Mouse (Mus musculus) layer of hippocampus, adult 9-10 months (tissue): Measurements from ENCODE around the gene Elmo2.
A peak's percentile ranks its signal among the peaks of the same experiment; 100 is the strongest.

Experiments used
- DNase-seq: peaks from one replicate; pipeline ENCODE4 v3.0.0; 2022; ENCODE audit warnings: low spot score

The Elmo2 gene

GRCm38 (mm10) chr2:165296571-165296970 lies 29.7 kb downstream of the Elmo2 start:
- no peak for DNase-seq

- peak; percentile 87 for DNase-seq
Measured at GRCm38 (mm10) chr2:165288315-165289031, 37.8 kb downstream of the Elmo2 start.

- DNase-seq = peak; percentile 85
Measured at GRCm38 (mm10) chr2:165287202-165287984, 38.9 kb downstream of the Elmo2 start, which contains the start of gene Slc35c2. TSS of gene Slc35c2 (minus strand) at chr2:165287869.

- DNase-seq = no peak
Measured at GRCm38 (mm10) chr2:165286361-165287201, 39.7 kb downstream of the Elmo2 start.

- DNase-seq = no peak
Measured at GRCm38 (mm10) chr2:165285621-165286020, 40.7 kb downstream of the Elmo2 start.

- no peak for DNase-seq
Measured at GRCm38 (mm10) chr2:165285034-165285433, 41.2 kb downstream of the Elmo2 start.

- DNase-seq = no peak
Measured at GRCm38 (mm10) chr2:165284377-165284776, 41.9 kb downstream of the Elmo2 start.

GRCm38 (mm10) chr2:165283644-165284043 lies 42.6 kb downstream of the Elmo2 start:
- DNase-seq = no peak

- no peak for DNase-seq
Measured at GRCm38 (mm10) chr2:165281779-165282311, 44.4 kb downstream of the Elmo2 start.

GRCm38 (mm10) chr2:165279351-165279750 lies 46.9 kb downstream of the Elmo2 start:
- DNase-seq = no peak

- DNase-seq = no peak
Measured at GRCm38 (mm10) chr2:165277188-165277740, 49.0 kb downstream of the Elmo2 start.

- no peak for DNase-seq
Measured at GRCm38 (mm10) chr2:165275824-165276223, 50.5 kb downstream of the Elmo2 start.

- no peak for DNase-seq
Measured at GRCm38 (mm10) chr2:165275124-165275640, 51.1 kb downstream of the Elmo2 start.

GRCm38 (mm10) chr2:165273589-165273988 lies 52.7 kb downstream of the Elmo2 start:
- DNase-seq = no peak

GRCm38 (mm10) chr2:165271326-165271725 lies 55.0 kb downstream of the Elmo2 start:
- no peak for DNase-seq

GRCm38 (mm10) chr2:165270858-165271257 lies 55.4 kb downstream of the Elmo2 start:
- no peak for DNase-seq

- DNase-seq = no peak
Measured at GRCm38 (mm10) chr2:165266739-165267138, 59.5 kb downstream of the Elmo2 start.

- DNase-seq = no peak
Measured at GRCm38 (mm10) chr2:165263861-165264260, 62.4 kb downstream of the Elmo2 start.

GRCm38 (mm10) chr2:165262274-165262990 lies 63.8 kb downstream of the Elmo2 start:
- DNase-seq = no peak

- DNase-seq = no peak
Measured at GRCm38 (mm10) chr2:165259859-165260258, 66.4 kb downstream of the Elmo2 start.

GRCm38 (mm10) chr2:165258321-165258720 lies 68.0 kb downstream of the Elmo2 start:
- no peak for DNase-seq
